Mouse (Mus musculus) cerebellum, postnatal 36 days (tissue): ENCODE data around the gene Nf2.
"Not testable (repeated sequence)": the region's sequence is repeated elsewhere in the genome, so short reads cannot be mapped to it uniquely, and the experiment has no call there.

ENCODE experiments used
- DNase-seq, 2 experiments: peaks; one replicate each; pipeline ENCODE4 v3.0.0; 2021 to 2022; ENCODE audit warnings: mixed read lengths in 2 of 2

Gene Nf2

DNA sequence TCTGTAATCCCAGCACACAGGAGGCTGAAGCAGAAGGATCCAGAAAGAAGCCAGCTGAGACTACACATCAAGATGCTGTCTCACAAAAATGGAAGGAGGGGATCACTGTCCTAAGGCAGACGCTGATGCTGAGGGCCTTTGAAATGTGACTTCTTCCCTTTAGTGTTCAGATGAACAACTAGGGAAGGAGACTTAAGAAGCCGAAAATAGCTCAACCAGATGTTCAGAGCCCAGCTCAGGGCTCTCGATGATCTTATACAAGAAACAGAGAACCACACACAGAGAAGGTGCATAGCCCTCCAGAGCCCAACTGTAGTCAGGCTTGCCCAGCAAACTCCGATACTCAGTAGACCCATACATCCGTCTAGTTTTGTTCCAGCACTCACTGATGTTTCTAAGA lies 12.0 kb downstream of the Nf2 start:
- no peak for DNase-seq

DNA sequence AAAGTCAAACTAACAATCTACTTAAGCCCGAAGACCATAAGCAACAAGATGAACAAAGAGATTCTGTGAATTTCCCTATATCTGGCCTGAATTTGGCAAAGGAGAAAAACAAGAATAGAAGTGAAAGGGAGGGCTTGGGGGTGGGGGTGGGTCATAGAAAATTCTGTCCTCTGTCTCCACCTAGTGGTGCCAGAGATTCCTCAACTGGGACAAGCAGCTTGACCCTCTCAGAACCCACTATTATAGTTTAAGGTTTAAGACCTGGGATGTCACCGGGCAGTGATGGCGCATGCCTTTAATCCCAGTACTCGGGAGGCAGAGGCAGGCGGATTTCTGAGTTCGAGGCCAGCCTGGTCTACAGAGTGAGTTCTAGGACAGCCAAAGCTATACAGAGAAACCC lies 12.6 kb downstream of the Nf2 start:
- DNase-seq = peak; percentile 23 to 39

DNA sequence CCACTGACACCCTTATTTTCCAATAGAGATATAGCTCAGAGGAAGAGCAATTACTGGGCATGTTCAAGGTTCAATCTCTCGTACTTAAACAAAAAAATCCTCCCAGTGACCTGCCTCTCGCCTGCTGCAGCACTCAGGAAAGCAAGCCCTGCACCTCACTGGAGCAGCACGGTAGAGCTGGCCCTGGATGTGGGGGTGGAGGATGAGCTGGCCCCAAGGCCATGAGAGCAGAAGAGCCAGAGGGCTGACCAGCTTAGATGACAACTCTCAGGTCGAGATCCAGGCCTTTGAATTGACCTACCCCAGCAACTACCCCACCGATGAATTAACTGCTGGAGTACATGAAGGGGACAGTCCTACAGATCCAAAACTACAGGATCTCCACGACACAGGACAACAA lies 13.9 kb downstream of the Nf2 start:
- DNase-seq = no peak

DNA sequence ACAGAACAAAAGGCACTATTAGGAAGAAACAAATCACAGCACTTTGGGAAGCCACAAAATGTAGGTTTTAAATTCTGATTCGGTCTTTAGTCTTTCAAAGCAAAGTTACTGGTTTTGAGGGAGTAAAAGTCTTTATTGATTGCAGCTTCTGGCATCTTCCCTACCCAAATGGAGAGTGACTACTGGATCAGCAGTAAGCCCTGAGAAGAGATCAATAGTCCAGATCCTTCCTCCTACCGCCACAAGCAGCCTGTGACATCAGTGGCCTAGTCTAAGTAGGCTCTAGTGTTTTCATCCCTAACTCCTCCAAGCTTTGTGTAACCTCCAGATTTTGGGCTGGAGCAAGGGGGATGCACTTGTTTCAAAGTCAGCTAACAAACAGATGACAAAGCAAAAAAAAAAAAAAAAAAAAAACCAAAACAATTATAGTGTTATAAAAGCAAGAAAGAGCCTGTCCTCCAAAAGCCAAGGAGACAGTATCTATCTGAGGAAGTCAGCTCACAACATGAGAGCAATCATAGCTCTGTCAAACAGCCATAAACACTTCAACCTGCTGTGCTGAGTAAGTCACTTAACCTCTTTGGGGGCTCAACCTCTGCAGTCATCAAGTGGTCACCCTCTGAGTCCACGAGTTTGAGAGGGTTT lies 15.9 kb downstream of the Nf2 start:
- DNase-seq = no peak

DNA sequence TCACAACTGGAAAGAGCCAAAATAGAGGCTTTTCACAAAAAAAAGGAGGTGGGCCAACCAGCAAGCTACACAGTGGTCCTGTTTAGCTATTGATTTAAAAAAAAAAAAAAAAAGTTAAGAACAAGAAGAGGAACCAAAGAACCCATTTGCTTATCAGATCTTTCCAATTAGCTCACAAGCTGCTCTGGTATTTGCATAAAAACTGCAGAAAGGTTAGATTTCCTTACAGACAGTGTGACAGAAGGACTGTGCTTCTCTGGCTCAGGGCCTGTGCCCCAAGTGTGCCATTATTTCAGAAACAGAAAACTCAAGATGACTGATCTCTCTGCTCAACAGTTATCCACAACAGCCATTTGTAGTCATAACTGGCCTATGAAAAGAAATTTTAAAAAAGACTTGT lies 18.3 kb downstream of the Nf2 start:
- DNase-seq = no peak

DNA sequence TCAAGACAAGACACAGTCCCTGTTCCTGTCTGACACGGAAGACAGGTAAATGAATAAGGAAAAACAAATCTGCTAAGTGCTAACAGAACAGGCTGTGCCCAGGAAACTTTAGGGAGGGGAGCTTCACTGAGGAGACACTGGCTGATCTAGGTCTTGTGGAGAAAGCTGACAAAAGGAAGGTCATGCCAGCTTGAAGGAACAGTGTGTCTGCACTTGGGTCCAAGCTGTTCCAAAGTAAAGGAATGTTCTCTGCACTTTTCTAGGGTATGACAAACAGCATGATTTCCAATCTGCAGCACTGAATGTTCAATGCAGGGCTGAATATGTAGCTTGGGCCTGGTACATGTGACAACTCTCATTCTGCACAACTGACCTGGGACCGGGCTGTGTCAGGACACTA lies 21.4 kb downstream of the Nf2 start:
- DNase-seq = no peak

DNA sequence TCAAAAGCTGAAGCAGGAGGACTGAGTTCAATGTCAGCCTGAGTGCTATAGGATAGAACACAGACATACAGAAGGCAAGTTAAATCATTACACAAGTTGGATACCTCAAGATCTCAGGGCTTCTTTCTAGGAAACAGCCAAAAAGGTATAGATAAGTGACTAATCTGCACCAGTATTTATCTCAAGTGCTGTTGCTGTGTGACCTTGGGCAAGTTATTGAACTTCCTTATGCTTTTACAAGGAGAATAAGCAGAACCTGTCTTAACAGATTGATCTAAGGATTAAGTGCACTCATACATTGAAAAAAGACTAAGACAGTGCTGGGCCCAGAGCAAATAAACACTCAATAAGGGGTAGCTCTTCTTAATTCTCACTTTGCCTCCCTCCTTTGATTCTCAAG lies 22.0 kb downstream of the Nf2 start:
- DNase-seq = no peak

DNA sequence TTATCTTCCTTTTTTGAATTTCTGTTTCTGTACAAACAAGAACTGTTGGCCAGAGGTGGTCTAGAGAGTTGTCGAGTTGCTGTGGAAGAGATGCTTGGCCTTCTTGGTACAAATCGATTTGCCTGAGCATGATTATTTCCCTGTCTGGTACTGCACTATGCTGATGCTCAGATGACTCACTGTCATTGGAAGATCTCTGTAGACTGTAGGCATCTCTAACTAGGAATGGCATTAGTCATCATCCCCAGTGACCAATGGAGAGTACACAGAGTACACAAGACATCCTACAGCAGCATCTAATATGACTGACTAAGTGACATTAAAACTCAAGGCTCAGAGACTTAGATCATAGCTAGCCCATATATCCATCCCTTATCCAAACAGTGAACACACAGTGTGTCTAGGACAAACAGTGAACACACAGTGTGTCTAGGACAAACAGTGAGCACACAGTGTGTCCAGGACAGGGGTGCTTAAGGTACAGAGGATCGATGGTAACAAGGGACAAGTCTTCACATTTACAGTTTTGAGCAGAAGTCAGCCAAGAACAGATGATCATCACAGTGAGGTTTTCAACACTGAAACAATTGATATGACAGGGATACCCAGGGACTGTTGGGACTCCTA lies 23.1 kb downstream of the Nf2 start:
- no peak for DNase-seq

DNA sequence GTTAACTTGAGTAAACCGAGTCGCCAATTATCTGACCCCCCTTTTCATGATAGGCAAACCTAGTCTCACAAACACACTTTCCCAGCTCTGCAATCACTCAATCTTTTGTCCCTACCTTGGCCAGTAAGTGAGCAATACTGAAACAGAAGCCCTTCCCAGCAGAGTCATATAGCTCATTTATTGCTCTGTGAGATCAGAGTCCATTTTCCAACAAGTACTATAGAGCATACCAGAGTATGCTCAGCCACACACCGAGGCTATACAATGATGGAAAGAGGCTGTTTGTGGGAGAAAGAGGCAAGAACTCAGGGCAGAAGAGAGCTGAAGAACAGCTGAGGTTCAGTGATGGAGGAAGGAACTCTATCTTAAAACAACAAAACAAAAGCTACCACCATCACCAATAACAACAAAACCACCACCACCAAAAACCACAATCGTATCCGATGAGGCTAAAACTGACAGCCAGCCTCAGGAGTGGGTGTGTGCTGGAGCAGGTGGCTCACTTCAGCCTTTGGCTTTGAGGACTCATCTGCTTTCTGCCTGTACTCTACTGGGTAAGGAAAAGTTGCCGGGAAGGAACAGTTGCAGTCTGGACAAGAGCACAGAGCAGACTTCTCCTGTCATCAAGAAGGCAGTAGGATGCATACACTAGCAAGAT lies 25.6 kb downstream of the Nf2 start:
- DNase-seq = no peak

DNA sequence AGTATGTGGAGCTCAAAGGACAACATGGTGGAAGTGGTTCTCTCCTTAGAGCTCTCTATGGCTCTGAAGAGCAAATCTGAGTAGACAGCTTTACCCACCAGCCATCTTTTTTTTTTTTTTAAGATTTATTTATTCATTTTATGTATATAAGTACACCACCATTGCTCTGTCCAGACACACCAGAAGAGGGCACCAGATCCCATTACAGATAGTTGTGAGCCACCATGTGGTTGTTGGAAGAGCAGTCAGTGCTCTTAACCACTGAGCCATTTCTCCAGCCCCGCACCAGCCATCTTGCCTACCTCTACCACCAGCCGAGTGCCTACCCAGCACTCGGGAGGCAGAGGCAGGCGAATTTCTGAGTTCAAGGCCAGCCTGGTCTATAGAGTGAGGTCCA lies 26.9 kb downstream of the Nf2 start:
- DNase-seq = not testable (repeated sequence)

DNA sequence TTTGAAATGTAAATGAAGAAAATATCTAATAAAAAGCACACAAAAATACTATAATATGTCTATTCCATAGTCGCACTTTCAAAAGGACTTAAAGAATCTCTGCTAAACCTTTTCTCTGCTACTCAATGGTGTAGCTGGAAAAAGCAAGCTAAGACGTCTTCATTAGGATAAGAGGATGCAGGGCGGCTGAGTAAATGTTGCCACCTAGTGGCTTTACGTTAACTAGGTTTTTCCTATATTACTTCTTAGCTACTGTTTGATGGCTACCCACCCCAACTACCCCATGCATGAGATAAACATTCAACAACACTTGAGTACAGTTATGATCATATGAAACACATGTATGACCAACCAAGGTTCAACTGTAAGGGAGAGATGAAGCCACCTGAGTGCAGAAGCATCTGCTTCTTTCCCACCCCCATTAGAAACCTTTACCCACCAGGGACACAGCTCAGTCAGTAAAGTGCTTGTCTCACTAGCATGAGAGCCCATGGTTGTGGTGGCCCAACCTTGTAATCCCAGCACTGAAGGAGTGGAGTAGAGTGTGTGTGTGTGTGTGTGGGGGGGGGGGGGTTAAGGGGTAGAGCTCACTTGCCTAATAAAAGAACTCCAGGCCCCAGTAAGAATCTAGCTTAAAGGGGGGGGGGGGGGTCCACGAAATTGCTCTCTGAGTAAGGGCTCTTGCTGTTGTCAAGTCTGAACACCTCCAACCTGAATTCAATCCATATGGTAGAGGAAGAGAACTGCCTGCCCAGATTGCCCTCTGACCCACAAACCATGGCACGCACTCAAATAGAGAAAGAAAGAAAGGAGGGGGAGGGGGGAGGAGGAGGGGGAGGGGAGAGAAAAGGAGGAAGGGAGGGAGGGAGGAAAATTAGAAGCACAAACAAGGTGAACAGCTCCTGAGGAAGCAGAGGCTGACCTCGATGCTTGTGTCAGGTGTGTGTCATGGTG lies 27.6 kb downstream of the Nf2 start:
- DNase-seq = no peak

DNA sequence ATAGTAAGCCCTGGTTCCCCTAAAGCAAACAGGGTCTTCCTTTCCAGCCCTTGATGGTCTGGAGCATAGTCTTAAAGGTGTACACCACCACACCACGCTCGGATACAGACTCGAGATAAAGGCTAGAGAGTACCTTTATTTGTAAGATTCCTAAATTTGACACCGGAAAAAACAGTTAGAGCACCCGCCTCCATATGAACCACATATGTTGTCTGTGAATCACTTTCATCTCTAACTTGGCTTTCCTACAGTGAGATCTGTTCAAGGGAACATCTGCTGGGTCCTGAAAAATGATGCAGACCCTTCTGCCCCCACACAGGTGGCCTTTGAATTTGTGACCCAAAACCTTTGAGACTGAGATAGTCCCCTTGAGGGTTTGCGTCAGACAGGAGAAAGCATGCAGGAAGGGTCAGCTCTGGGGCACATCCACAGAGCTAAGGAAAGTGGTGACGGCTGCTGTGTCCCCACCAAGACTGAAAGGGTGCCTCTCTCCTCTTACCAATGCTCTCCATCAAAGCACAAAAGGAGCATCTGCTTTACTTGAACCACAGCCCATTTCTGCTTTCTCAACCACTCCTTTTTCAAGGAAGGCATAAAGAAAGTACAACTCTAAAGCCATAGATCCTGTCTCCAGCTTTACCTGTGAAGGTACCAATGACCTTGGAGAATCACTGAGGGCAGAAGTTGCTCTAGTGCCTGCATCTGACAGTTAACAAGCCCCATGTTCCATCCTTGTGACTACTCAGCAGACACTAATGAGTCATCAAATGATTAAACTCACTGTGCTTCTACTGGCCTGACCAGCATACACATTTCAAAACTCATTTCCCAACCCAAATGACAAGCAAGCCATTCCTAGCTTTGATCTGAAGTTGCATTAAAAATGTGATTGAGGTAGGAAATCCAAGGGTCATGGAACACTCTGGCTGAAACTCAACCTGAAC lies 34.6 kb downstream of the Nf2 start:
- no peak for DNase-seq

DNA sequence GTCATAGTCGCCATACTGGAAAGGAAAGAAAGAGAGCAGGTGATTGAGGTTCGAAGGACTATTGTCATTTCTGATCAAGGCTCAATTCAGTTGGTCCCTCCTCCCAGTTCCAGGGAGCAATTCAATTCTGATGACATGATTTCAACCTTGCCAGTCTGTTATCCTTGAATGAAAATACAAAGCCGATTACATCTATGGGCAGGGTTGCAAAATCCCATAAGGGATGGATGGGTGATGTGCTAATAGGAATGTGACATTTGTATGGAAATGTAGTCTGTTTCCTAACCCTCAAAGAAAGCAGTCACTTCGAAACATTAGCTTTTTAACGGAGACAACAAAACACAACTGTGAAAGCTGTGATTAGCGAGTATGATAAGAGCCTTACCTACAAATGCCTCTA lies 41.0 kb downstream of the Nf2 start:
- DNase-seq = no peak

DNA sequence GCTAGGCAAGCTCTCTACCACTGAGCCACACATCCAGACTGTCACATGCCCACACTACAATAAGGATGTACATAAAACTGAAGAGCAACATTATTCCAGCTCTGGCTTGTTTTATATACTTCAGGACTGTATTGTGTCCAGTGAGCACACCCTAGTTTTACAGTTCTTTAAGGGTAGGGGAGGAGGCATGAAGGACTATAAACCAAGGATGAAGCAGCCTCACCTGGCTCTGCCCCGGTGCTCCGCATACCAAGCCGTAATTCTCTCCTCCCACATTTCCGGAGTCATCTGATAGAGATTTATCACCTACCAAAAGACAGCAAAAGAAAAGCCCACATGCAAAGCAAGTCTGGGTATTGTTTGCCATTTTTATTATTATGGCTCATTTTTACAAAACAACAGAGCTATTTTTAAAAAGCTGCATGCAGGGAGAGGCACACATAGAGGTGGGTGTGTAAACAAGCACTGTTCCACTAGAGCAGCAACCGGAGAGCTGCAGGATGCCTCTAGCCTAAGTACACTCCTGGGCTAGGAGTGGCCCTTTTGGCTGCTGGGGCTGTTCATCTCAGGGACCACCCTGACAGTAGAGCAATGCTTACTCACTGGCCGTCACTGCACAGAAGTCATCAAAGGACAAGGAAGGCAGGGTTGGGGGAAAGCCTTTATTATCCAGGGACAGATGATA lies 43.2 kb downstream of the Nf2 start:
- DNase-seq = no peak

DNA sequence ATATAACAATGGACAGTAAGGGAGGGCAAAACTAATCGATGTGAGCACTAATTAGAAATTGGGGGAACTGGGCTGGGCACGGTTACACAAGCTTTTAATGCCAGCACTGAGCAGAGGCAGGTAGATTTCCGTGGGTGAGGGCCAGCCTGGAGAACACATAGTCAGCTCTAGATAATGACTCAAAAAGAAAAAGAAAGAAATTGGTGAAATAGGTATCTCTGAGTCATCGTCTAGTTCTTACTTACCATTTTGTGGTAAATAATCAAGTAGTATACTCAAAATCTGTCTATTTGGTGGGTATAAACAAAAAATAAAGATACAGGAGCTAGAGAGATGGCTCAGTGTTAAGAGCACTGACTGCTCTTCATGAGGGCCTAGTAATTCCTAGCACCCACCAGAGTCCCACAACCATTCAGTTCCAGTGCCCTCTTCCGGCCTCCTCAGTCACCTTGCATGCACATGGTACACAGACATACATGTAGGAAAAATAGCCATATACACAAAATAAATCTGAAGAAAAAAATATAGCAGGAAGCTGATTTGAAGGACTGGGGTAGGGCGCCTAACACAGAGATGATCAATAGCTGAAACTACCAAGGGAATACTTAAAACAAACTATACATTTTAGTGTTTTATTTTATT lies 44.3 kb downstream of the Nf2 start:
- DNase-seq = no peak

DNA sequence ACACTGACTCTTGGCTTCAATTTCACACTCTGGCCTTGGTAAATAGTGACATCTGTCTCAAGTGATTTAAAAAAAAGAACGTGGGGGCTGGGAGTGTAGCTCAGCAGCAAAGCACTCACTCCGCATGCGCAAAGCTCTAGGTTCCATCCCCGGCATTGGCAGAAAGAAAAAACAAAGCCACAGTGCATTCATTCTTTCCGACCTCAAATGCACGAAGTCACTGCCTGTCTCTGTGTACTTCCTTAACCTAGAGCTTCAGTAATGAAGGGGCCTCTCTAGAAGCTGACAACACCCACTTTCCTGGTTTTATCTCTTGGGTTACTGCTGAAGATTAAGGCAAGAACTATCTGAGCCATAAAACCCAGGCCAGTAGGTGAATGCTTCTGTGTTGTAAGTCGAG lies 45.4 kb downstream of the Nf2 start:
- no peak for DNase-seq

DNA sequence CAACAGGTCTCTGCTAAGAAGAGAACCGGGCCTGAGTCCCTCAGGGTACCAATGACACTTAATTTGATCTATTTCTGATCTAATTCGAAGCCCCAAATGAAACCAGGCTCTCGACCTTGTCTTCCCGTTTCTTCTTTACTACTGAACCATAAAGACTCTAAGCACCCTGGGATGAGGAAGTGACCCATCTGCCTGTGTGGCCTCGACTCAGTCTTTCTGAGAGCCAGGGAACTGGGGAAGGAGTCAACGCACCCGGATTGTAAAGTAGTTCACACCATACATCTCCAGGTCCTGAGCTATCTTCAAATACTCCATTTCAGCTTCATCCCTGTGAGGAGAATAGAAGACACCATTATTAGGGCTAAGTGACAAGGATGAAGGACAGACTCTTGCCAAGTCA lies 45.9 kb downstream of the Nf2 start:
- DNase-seq = no peak

DNA sequence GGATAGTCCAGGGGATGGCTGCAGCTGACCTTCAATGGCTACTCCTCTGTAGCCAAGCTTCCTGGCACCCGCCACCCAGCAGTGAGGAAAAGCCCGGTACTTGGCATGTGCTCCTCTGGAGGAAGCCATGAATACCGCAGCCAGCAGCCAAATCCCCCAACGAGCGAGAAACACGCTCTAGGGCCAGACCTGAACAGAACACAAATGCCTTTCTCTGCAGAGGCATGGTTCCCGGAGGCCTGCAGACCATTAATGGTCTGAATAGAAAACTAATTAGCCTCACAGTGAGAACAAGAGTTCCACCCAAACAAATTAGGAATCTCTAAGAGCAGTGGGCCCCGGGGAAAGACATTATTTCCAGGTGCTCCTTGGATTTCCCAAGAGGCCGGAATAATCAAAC lies 46.3 kb downstream of the Nf2 start:
- peak; percentile 43 to 56 for DNase-seq

DNA sequence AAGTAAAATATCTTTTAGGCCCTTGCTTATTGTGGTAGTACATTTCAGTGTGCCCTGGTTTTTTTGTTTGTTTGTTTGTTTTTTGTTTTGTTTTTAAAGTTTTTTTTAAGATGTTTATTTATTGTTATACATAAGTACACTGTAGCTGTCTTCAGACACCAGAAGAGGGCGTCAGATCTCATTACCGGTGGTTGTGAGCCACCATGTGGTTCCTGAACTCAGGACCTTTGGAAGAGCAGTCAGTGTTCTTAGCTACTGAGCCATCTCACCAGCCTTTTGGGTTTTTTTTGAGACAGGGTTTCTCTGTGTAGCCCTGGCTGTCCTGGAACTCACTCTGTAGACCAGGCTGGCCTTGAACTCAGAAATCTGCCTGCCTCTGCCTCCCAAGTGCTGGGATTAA lies 46.9 kb downstream of the Nf2 start:
- DNase-seq = not testable (repeated sequence)

DNA sequence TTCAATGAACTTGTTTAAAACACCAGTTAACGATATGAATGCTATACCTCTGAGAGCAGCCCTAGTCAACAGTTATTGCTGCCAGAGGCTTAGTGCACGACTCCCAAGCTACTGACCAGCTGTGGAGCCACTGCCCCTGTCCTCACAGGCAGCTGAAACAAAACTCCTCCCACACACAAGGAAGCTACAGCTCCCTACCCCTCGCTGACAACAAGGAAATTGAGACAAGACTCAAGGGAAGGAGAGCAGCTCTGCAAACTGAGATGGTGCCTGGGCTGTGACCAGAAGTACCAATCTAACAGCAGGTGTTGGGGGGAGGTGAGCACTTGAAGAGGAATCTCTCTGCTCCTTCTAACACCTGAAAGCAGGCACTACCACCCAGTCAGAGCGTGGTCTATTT lies 48.7 kb downstream of the Nf2 start:
- no peak for DNase-seq

DNA sequence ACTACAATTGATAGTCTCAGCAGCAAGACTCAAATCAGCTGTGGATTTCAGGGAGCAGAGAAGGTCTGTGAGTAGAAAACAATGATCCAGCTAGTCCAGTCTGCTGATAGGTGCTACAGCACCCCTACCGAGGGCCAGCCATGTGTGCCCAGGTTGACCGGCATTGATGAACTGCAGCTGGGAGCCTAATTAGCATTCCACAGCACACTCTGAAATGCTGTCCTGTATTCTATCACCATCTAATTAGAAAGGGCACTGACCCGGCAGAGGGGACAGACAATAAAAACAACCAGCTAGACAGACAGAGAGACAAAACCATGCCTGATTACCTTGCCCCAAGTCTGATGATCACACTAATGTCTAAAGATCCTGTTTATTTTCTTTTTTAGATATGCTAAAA lies 56.3 kb downstream of the Nf2 start:
- DNase-seq = no peak
